Mouse (Mus musculus) layer of hippocampus, adult 9-10 months (tissue): ENCODE data around the gene Veph1.

Experiments used
- DNase-seq: peaks from one replicate; pipeline ENCODE4 v3.0.0; 2022; ENCODE audit warnings: low spot score

The Veph1 gene

DNA sequence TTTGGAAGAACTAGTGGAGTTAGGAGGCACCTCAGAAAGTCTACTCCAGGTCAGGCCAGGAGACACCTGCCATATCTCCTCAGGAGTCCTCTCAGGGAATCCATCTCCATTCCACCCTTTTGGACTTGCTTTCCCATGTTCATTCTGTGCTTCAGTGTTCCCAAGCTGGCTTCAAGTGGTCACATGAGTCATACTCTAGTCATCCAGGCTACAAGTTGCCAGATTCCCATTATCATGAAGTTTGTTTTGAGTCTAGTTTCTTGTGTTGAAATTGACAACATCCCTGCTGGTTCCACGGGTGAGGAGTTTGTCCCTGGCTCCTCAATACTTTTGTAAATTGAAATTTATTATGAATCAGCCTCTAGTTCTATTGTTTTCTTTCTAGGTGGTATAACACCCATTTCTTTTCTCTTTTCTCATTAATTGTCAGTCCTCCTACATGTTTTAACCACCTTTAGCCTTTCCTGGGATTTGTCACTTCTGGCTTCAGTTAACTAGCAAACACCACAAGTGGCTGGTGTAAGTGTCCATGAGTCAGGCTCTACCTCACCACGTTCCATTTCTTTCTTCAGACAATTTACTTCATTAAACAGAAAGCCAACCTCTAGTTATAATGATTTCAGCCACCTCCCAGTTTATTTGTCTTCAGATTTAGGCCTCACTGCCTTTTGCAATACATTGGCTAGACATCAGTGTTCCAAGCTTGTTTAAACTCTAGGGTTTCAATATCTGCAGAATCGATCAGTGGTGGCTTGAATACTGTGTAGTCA is 288.8 kb downstream of the Veph1 start:
- no peak for DNase-seq

DNA sequence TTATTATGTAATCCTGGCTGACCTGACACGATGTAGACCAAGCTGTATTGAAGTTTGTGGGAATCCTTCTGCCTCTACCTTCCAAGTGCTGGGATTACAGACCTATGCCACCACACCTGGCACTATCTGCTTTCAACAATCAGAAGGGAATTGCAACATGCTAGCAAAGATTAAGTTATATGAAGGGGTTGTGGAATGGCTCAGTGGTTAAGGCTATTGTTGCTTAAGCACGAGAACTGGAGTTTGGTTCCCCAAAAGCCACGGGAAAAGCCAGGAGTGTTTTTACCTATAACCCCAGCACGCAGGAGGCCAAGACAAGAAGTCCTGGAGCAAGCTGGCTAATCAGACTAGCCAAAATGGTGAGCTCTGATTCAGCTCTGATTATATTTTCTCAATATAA is 291.6 kb downstream of the Veph1 start:
- no peak for DNase-seq

DNA sequence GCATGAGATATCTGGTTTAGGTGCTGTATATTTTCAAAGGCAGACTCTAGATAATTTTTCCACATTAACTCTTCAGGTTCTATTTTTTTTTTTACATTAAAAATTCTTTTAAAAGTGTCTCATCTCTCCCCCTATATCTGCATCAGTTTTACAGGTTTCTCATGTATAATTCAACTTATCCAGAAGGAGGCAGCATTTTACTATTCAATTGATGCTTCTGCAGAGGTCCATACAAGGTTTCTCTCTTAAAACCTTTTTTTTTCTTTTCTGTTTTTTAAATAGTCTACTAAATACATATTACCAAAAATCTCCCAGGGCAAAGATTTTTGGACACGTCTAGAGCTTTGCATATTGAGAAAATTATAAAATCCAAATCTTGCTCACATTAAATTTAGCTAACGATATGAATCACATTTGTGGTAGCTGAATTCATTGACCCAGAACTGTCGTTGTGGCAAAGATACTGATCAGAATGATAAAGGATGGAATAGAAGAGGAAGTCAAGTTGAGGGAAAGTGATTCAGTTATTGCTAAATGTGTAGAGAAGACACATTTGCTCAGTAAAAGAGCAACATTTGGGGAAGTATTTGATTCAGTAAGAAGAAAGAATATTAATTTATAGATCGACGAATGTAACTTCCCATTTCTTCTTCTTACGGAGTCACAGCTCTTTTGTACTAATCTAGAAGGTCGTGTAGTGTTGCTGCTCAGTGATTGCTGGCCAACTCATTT is 292.3 kb downstream of the Veph1 start:
- no peak for DNase-seq
